Mouse (Mus musculus): ENCODE results near the gene Ptk7. TPM values are rescaled to one million over a fixed set of nuclear protein-coding genes. Genes with fewer than 3 reads are reported as not detected.
A peak's percentile ranks its signal among the peaks of the same experiment; 100 is the strongest.

Ptk7 gene
- polyA plus RNA-seq, 1 experiment from 2014 or later = 55.3 TPM

DNA sequence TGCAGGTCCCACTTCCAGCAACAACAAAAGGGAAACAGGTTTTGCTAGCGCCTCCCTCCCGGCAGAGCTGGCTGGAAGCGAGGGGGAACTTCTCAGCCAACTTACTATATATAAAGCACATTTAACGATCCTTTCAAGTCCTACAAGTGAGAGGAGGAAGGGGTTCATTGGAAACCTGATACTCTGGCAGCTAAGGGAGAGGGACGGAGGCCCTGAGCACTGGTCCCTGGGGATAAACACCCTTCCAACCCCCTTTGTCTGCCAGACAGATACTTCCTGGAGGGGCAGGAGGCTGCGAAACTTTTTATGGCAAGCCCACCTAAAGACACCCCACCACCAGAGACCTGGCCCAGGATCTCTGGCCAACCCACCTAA is 10.9 kb downstream of the Ptk7 start:
- Histone ChIP-seq H3K4me2 (peak overlapping the region; percentile 35), H3K9me3 (no peaks in the 10 kb centered on the region), H3K4me3 (replicated peaks) (no peak overlapping the region), H3K4me1 (peaks cover 62% of the 10 kb centered on the region), H3K27me3 (no peaks in the 10 kb centered on the region), H3K27ac (peak overlapping the region; percentile 90), H3K9ac (peak overlapping the region; percentile 60; the same call in 1 of the 2 replicates), H3K36me3 (replicated peaks) (no peaks in the 10 kb centered on the region)
- no peak for ATAC-seq (ENCODE audit: low FRiP score)
- 6% methylated on average over 6 of the region's 6 CpGs for WGBS

GRCm38 (mm10) chr17:46617799-46618198 is 11.5 kb downstream of the Ptk7 start:
- H3K9ac ChIP-seq = 0 out of 2 replicates have a peak overlapping the region, but pooled peaks have one; percentile 60
- no peaks in the 10 kb centered on the region for H3K36me3 ChIP-seq (replicated peaks)

DNA sequence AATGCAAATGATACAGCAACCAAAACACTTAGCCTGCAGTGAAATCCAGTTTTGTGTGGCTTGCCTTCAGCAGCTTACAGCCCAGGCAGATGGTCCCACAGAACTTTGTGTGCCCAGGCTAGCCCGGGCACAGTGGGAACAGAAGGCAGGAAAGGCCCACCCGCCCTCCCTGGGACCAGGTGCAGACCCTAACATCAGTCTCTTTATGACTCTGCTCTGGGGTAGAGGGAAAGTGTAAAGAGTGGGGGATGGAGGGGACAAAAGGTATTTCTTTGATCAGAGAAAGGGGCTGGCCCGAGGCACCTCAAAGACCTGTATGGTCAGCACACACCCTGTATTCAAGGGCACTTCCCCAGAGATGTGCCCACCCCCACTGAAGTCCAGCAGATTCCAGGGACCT is 16.1 kb downstream of the Ptk7 start:
- Histone ChIP-seq H3K27ac (peak overlapping the region; percentile 43; the same call in 1 of the 2 replicates), H3K4me3 (replicated peaks) (no peak overlapping the region), H3K9ac (no peak overlapping the region), H3K27me3 (no peaks in the 10 kb centered on the region), H3K36me3 (replicated peaks) (no peaks in the 10 kb centered on the region), H3K9me3 (no peaks in the 10 kb centered on the region), H3K4me1 (peaks cover 38% of the 10 kb centered on the region), H3K4me2 (no peak overlapping the region; the same call in 1 of the 2 replicates)
- no peak for ATAC-seq (ENCODE audit: low FRiP score)
- 42% methylated on average over 3 of the region's 3 CpGs for WGBS

More at GRCm38 (mm10) chr17:46617799-46618198, 11.5 kb downstream of the Ptk7 start:
- no peak overlapping the region for H3K4me3 ChIP-seq (replicated peaks)
- ATAC-seq (ENCODE audit: low FRiP score) = no peak
- peak overlapping the region; percentile 35; the same call in 1 of the 2 replicates for H3K4me2 ChIP-seq
- WGBS = 65% methylated on average over 12 of the region's 12 CpGs
- peak overlapping the region; percentile 90 for H3K27ac ChIP-seq
- H3K27me3 ChIP-seq = no peaks in the 10 kb centered on the region
- H3K9me3 ChIP-seq = no peaks in the 10 kb centered on the region
- H3K4me1 ChIP-seq = peaks cover 62% of the 10 kb centered on the region

DNA sequence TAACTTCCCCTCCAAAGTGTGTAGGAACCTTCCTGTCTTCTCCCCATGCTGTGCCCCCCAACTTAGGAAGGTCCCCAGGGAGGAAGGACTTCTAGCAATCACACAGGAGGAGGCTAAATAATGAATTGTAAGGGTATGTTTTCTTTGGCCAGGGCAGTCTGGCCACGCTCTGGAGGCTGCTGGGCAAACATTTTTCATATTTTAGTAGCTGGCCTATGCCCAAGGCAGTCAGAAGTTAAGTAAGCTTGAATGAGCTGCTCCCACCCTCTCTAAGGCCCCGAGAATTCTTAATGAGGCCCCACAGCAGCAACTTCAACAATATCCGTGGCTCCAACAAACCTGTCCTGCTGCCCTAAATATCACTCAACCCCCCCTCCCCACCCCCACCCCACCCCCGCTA is 16.5 kb downstream of the Ptk7 start:
- Histone ChIP-seq H3K9ac (no peak overlapping the region), H3K4me1 (peaks cover 34% of the 10 kb centered on the region), H3K36me3 (replicated peaks) (no peaks in the 10 kb centered on the region), H3K9me3 (no peaks in the 10 kb centered on the region), H3K4me2 (no peak overlapping the region; the same call in 1 of the 2 replicates), H3K27ac (peak overlapping the region; percentile 46; the same call in 1 of the 2 replicates), H3K27me3 (no peaks in the 10 kb centered on the region), H3K4me3 (replicated peaks) (no peak overlapping the region)
- no peak for ATAC-seq (ENCODE audit: low FRiP score)
- 48% methylated on average over 4 of the region's 4 CpGs for WGBS

DNA sequence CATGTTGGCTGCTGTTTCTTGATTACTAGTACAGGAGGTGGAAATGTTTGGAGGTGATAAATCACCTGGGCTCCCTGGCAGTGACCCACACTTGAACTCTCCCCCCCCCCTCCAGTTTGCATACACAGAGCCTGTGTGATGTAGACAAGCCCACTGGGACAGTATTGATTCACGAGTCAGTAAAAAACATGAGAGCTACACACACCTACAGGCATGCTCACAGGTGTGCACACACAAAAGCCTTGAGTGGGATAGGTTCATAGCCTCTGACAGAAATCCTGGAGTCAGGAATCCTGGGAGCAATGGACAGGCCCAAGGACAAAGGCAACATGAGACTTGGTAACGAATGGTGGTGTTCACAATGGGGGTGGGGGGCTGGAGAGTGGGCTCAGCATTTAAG is 17.1 kb downstream of the Ptk7 start:
- H3K9ac ChIP-seq = no peak overlapping the region
- no peaks in the 10 kb centered on the region for H3K27me3 ChIP-seq
- ATAC-seq (ENCODE audit: low FRiP score) = no peak
- H3K27ac ChIP-seq = no peak overlapping the region; the same call in 1 of the 2 replicates
- H3K4me3 ChIP-seq (replicated peaks) = no peak overlapping the region
- H3K9me3 ChIP-seq = no peaks in the 10 kb centered on the region
- WGBS = 56% methylated on average over 2 of the region's 2 CpGs
- H3K4me2 ChIP-seq = no peak overlapping the region
- H3K36me3 ChIP-seq (replicated peaks) = no peaks in the 10 kb centered on the region
- peaks cover 28% of the 10 kb centered on the region for H3K4me1 ChIP-seq

GRCm38 (mm10) chr17:46611316-46611715 is 18.0 kb downstream of the Ptk7 start:
- H3K4me3 ChIP-seq (replicated peaks) = no peak overlapping the region
- 99% methylated on average over 6 of the region's 6 CpGs for WGBS
- H3K9ac ChIP-seq = no peak overlapping the region
- H3K4me2 ChIP-seq = no peak overlapping the region
- H3K4me1 ChIP-seq = peaks cover 23% of the 10 kb centered on the region
- H3K27ac ChIP-seq = no peak overlapping the region
- no peaks in the 10 kb centered on the region for H3K36me3 ChIP-seq (replicated peaks)
- H3K9me3 ChIP-seq = no peaks in the 10 kb centered on the region
- H3K27me3 ChIP-seq = no peaks in the 10 kb centered on the region
- ATAC-seq (ENCODE audit: low FRiP score) = no peak

- H3K27me3 ChIP-seq = no peaks in the 10 kb centered on the region
- H3K9me3 ChIP-seq = no peaks in the 10 kb centered on the region
- H3K27ac ChIP-seq = peak overlapping the region; percentile 47
- H3K4me3 ChIP-seq (replicated peaks) = no peak overlapping the region
- H3K4me1 ChIP-seq = peaks cover 35% of the 10 kb centered on the region
- no peak overlapping the region for H3K9ac ChIP-seq
- H3K4me2 ChIP-seq = no peak overlapping the region
- no peaks in the 10 kb centered on the region for H3K36me3 ChIP-seq (replicated peaks)
- ATAC-seq (ENCODE audit: low FRiP score) = no peak
- 63% methylated on average over 15 of the region's 15 CpGs for WGBS
Measured at GRCm38 (mm10) chr17:46609721-46610514, 19.4 kb downstream of the Ptk7 start.

DNA sequence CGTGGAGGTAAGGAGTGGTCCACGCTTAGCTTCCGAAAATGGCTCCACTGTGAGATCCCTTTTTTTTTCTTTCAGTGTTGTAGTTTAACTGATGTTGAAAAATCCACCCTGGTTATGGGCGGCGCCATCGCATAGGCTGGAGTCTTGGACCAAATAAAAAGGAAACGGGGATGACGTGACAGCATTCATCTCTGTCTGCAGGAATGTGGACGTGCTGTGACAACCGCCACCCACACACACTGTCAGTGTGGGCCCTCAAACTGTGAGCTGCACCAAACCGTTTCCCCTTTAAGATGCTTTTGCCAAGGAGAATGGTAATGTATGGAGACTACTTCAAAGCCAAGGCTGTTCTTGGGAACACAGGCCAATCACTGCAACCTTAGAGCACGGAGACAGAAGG is 23.3 kb downstream of the Ptk7 start:
- Histone ChIP-seq H3K9me3 (no peaks in the 10 kb centered on the region), H3K4me1 (peaks cover 23% of the 10 kb centered on the region), H3K9ac (no peak overlapping the region), H3K36me3 (replicated peaks) (no peaks in the 10 kb centered on the region), H3K4me3 (replicated peaks) (no peak overlapping the region), H3K4me2 (no peak overlapping the region), H3K27me3 (no peaks in the 10 kb centered on the region), H3K27ac (no peak overlapping the region)
- WGBS = 77% methylated on average over 12 of the region's 12 CpGs
- ATAC-seq (ENCODE audit: low FRiP score) = no peak

DNA sequence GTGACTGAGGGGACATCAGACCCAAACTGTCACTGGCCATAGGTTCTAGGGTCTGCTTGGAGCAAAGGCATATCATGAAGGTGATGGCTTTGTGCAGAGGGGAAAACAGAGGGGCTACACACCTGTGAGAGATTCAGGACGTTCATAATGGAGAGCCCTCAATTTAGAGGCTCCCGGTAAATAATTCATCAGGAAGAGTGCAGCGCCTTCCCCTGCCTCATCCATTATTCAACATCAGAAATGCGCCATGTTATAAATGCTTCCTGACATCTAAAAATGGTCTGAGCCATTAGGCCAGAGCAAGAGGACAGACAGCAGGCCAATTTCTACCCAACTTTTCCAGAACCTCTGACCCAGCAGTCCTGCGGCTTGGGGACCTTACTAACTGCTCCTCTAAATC is 24.2 kb downstream of the Ptk7 start:
- H3K4me1 ChIP-seq = peaks cover 23% of the 10 kb centered on the region
- H3K27me3 ChIP-seq = no peaks in the 10 kb centered on the region
- peak overlapping the region; percentile 33; the same call in 1 of the 2 replicates for H3K27ac ChIP-seq
- no peaks in the 10 kb centered on the region for H3K9me3 ChIP-seq
- H3K4me3 ChIP-seq (replicated peaks) = no peak overlapping the region
- no peak overlapping the region for H3K9ac ChIP-seq
- H3K36me3 ChIP-seq (replicated peaks) = no peaks in the 10 kb centered on the region
- no peak overlapping the region for H3K4me2 ChIP-seq
- 59% methylated on average over 5 of the region's 5 CpGs for WGBS
- no peak for ATAC-seq (ENCODE audit: low FRiP score)

GRCm38 (mm10) chr17:46603229-46603628 is 26.1 kb downstream of the Ptk7 start:
- Histone ChIP-seq H3K27ac (no peak overlapping the region), H3K36me3 (replicated peaks) (no peaks in the 10 kb centered on the region), H3K4me1 (peaks cover 15% of the 10 kb centered on the region), H3K4me2 (no peak overlapping the region), H3K9me3 (no peaks in the 10 kb centered on the region), H3K9ac (no peak overlapping the region), H3K27me3 (no peaks in the 10 kb centered on the region), H3K4me3 (replicated peaks) (no peak overlapping the region)
- ATAC-seq (ENCODE audit: low FRiP score) = no peak
- WGBS = 96% methylated on average over 4 of the region's 4 CpGs

GRCm38 (mm10) chr17:46602212-46602611 is 27.1 kb downstream of the Ptk7 start:
- H3K27ac ChIP-seq = no peak overlapping the region

DNA sequence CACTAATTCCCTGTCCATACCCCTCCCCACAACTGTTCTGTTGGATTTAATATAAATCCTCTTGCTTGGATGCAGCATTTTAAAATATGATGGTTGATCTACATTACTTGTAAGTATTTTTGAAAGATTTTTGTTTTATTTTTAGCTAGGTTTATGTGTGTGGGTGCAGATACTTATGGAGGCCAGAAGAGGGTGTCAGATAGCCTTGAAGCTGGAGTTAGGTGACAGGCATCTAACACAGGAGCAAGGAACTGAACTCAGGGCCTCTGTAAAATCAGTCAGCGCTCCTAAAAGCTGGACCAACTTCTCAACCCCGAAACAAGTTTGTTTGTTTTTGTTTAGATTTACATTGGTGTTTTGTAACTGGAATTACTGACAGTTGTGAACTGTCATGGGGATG is 28.7 kb downstream of the Ptk7 start:
- Histone ChIP-seq H3K4me3 (replicated peaks) (no peak overlapping the region), H3K4me2 (no peak overlapping the region), H3K36me3 (replicated peaks) (no peaks in the 10 kb centered on the region), H3K9me3 (no peaks in the 10 kb centered on the region), H3K27ac (no peak overlapping the region), H3K4me1 (peaks cover 10% of the 10 kb centered on the region), H3K27me3 (no peaks in the 10 kb centered on the region), H3K9ac (no peak overlapping the region)
- 97% methylated on average over 2 of the region's 2 CpGs for WGBS
- ATAC-seq (ENCODE audit: low FRiP score) = no peak

More at GRCm38 (mm10) chr17:46602212-46602611, 27.1 kb downstream of the Ptk7 start:
- no peak for ATAC-seq (ENCODE audit: low FRiP score)
- Histone ChIP-seq H3K36me3 (replicated peaks) (no peaks in the 10 kb centered on the region), H3K9ac (no peak overlapping the region), H3K9me3 (no peaks in the 10 kb centered on the region), H3K27me3 (no peaks in the 10 kb centered on the region), H3K4me2 (no peak overlapping the region), H3K4me1 (peaks cover 15% of the 10 kb centered on the region), H3K4me3 (replicated peaks) (no peak overlapping the region)
- 80% methylated on average over 9 of the region's 9 CpGs for WGBS

GRCm38 (mm10) chr17:46598963-46599362 is 30.3 kb downstream of the Ptk7 start:
- H3K4me3 ChIP-seq (replicated peaks) = no peak overlapping the region
- no peak for ATAC-seq (ENCODE audit: low FRiP score)
- no peak overlapping the region for H3K9ac ChIP-seq
- H3K4me1 ChIP-seq = peaks cover 9% of the 10 kb centered on the region
- H3K27ac ChIP-seq = no peak overlapping the region
- H3K27me3 ChIP-seq = no peaks in the 10 kb centered on the region
- WGBS = 90% methylated on average over 4 of the region's 4 CpGs
- H3K9me3 ChIP-seq = no peaks in the 10 kb centered on the region
- H3K36me3 ChIP-seq (replicated peaks) = no peaks in the 10 kb centered on the region
- no peak overlapping the region for H3K4me2 ChIP-seq
